Mouse (Mus musculus) heart, embryonic 10.5 days (tissue): Measurements from ENCODE around the gene Noc2l. TPM values are rescaled to one million over a fixed set of nuclear protein-coding genes. Genes with fewer than 3 reads are reported as not detected.

Experiments
- DNase-seq: peaks from one replicate; pipeline ENCODE4 v3.0.0-alpha.2; 2017; ENCODE audit warnings: low spot score
- H3K27ac ChIP-seq: fragments of 300-500 bp; sonication (generic); 2 replicates; pipeline ENCODE4 v1.5.1; 2016; ENCODE audit warnings: mild to moderate bottlenecking
- H3K27me3 ChIP-seq: fragments of 300-500 bp; sonication (generic); 2 replicates; pipeline ENCODE4 v1.6.1; 2016; ENCODE audit warnings: mild to moderate bottlenecking; ENCODE audit not compliant: poor library complexity, insufficient read depth, severe bottlenecking
- H3K36me3 ChIP-seq: fragments of 300-500 bp; sonication (generic); 2 replicates; pipeline ENCODE4 v1.6.1; 2016; ENCODE audit warnings: mild to moderate bottlenecking, moderate library complexity
- H3K4me1 ChIP-seq: fragments of 300-500 bp; sonication (generic); 2 replicates; pipeline ENCODE4 v1.6.1; 2016; ENCODE audit warnings: mild to moderate bottlenecking
- H3K4me3 ChIP-seq: fragments of 300-500 bp; sonication (generic); 2 replicates; pipeline ENCODE4 v1.5.1; 2016; ENCODE audit warnings: mild to moderate bottlenecking, moderate library complexity
- H3K9me3 ChIP-seq: fragments of 300-500 bp; sonication (generic); 2 replicates; pipeline ENCODE4 v1.6.1; 2016; ENCODE audit warnings: mild to moderate bottlenecking, moderate library complexity
- WGBS: fragments of 180-500 bp; shearing (Covaris S2); methylation state at CpG from one replicate; pipeline ENCODE4 v1.1.7; 2016; 5-methylcytosine and 5-hydroxymethylcytosine counted together
- polyA plus RNA-seq: library from polyadenylated mRNA; unstranded; fragments of >200 nt; fragmentation: Nextera tagmentation; extraction: Ambion mirVana; gene quantifications from 2 replicates; pipeline ENCODE4 v1.2.1, GENCODE M21; 2016

Gene Noc2l
- polyA plus RNA-seq, 1 experiment from 2014 or later = 96.5 TPM

DNA sequence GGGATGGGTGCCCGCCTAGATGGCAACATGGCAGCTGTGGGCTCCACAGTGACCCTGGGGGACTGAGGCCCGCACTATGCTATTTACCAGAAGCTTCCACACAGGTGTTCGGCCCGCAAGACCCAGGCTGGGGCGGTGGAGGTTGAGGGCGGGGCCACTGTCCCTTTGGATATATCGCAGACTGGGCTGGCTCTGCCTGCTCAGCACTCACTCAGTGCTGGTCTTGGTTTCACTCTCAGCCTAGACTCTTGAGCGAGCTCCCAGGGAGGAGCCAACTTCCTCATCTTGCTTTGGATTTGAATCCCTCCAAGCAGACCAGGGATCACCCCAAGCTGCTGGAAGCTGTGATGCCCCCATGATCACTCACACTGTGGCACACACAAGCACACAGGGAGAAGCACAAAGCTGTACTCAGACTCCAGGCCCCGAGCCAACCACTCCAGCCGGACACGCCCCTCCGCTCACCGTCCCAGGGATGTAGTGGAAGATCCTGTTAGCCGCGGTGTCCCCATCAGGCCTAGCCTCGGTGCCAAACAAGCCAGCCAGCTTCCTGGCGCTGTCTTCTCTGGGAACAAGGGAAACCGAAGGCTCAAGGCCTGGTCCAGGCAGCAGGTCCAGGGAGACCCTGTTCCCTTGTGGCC is 7.9 kb upstream of the Noc2l start:
- peak overlapping the region; percentile 36; the same call in 1 of the 2 replicates for H3K27ac ChIP-seq
- H3K4me1 ChIP-seq = peaks cover 17% of the 10 kb centered on the region
- no peaks in the 10 kb centered on the region for H3K9me3 ChIP-seq
- WGBS = 34% methylated on average over 18 of the region's 18 CpGs
- peaks cover 40% of the 10 kb centered on the region for H3K36me3 ChIP-seq
- peak overlapping the region; percentile 35 for H3K4me3 ChIP-seq
- no peak for DNase-seq
- H3K27me3 ChIP-seq = peaks cover 12% of the 10 kb centered on the region; the same call in 1 of the 2 replicates

- H3K36me3 ChIP-seq = peaks cover 45% of the 10 kb centered on the region
- peaks cover 22% of the 10 kb centered on the region for H3K4me1 ChIP-seq
- H3K9me3 ChIP-seq = no peaks in the 10 kb centered on the region
- DNase-seq = no peak
- H3K27me3 ChIP-seq = peaks cover 12% of the 10 kb centered on the region; the same call in 1 of the 2 replicates
- 14% methylated on average over 12 of the region's 12 CpGs for WGBS
- peak overlapping the region; percentile 35 for H3K4me3 ChIP-seq
- H3K27ac ChIP-seq = peak overlapping the region; percentile 36; the same call in 1 of the 2 replicates
Observed at GRCm38 (mm10) chr4:156228393-156229024, 7.3 kb upstream of the Noc2l start.

DNA sequence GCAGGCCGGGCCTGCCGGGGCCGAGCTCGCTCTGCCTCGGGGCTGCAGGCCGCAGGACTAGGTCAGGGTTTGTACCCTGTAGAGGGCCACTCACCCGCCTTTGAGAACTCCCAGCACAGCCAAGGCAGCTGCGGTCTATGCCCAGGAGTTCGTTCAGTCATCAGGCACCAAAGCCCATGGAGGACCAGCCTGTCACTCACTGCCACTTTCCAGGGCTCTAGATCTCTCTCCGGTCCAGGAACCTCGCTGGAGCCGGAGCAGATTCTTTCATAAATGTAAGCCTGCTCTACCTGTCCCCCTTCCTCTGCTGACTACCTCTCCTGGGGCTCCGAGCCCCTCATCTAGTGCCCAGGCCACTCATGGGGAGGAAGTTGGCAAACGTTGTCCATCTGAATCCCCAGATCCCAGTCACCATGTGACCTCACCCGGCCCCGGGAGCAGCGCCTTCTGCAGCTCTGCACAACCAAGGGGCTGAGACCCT is 1.7 kb upstream of the Noc2l start:
- Histone ChIP-seq H3K36me3 (peaks cover 62% of the 10 kb centered on the region), H3K4me3 (peak overlapping the region; percentile 79), H3K27ac (peak overlapping the region; percentile 92), H3K9me3 (no peaks in the 10 kb centered on the region), H3K4me1 (peaks cover 20% of the 10 kb centered on the region), H3K27me3 (peaks cover 7% of the 10 kb centered on the region; the same call in 1 of the 2 replicates)
- no peak for DNase-seq
- WGBS = 6% methylated on average over 17 of the region's 17 CpGs

GRCm38 (mm10) chr4:156234701-156235213 is 1.1 kb upstream of the Noc2l start, which contains the start of gene Plekhn1:
Plekhn1 (minus strand) TSS chr4:156234857.
- Histone ChIP-seq H3K4me1 (peaks cover 20% of the 10 kb centered on the region), H3K4me3 (peak within 1 kb of the TSS; percentile 89), H3K27ac (peak within 1 kb of the TSS; percentile 93), H3K9me3 (no peaks in the 10 kb centered on the region), H3K27me3 (peaks cover 7% of the 10 kb centered on the region; the same call in 1 of the 2 replicates), H3K36me3 (peaks cover 62% of the 10 kb centered on the region)
- peak; percentile 89 for DNase-seq
- WGBS = under 1% methylated on average over 48 of the region's 48 CpGs

DNA sequence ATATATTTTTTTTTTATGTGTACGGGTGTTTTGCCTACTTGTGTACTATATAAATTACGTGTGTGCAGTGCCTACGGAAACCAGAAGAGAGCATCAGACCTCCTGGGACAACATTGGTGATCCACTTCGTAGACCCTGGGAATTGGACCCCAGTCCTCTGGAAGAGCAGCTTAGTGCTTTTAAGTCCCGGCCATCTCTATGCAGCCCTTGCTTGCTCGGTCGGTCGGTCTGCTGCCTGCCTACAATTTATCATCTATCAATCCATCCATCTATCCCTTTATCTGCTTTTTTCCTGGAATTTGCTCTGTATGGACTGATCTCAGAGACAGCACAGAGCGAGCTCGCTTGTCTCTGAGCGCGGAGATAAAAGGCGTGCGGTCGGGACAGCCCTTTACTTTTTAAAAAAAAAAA is 445 bp upstream of the Noc2l start:
- DNase-seq = no peak
- Histone ChIP-seq H3K36me3 (peaks cover 62% of the 10 kb centered on the region), H3K9me3 (no peaks in the 10 kb centered on the region), H3K27me3 (peaks cover 4% of the 10 kb centered on the region; the same call in 1 of the 2 replicates), H3K4me3 (peak overlapping the region; percentile 89), H3K27ac (peak overlapping the region; percentile 93), H3K4me1 (peaks cover 20% of the 10 kb centered on the region)
- 1% methylated on average over 15 of the region's 15 CpGs for WGBS

- H3K9me3 ChIP-seq = no peaks in the 10 kb centered on the region
- peaks cover 20% of the 10 kb centered on the region for H3K4me1 ChIP-seq
- 0 out of 2 replicates have a peak overlapping the region, but pooled peaks have one; percentile 42 for H3K27ac ChIP-seq
- no peak for DNase-seq
- peak overlapping the region; percentile 89 for H3K4me3 ChIP-seq
- 25% methylated on average over 58 of the region's 60 CpGs for WGBS
- H3K27me3 ChIP-seq = no peaks in the 10 kb centered on the region
- H3K36me3 ChIP-seq = peaks cover 62% of the 10 kb centered on the region
Observed at GRCm38 (mm10) chr4:156236651-156237447, 1.0 kb downstream of the Noc2l start.

GRCm38 (mm10) chr4:156249567-156249966 is 13.8 kb downstream of the Noc2l start:
- Histone ChIP-seq H3K4me3 (no peak overlapping the region), H3K27ac (no peak overlapping the region), H3K9me3 (no peaks in the 10 kb centered on the region), H3K4me1 (peaks cover 28% of the 10 kb centered on the region), H3K36me3 (peaks cover 48% of the 10 kb centered on the region), H3K27me3 (peaks cover 29% of the 10 kb centered on the region)
- 63% methylated on average over 11 of the region's 11 CpGs for WGBS
- DNase-seq = no peak

DNA sequence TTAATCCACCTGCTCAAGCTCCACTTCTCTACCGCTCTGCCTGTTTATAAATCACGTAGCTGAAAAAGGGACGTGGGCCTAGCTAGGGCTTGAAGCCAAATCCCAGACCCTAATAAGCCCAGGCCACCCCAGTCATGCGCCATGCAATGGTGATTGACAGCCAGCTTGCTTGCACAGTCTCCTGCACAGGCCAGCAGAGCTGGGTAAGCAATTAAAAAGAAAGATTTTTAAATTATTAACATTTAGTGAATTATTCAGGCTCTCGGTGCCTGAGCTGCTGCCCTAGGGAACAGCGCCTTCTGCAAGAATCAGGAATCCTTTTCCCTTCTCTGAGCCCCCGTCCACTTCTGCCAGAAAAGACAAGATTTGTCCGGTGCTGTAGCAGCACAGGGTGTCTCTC is 15.3 kb downstream of the Noc2l start:
- 75% methylated on average over 8 of the region's 8 CpGs for WGBS

DNA sequence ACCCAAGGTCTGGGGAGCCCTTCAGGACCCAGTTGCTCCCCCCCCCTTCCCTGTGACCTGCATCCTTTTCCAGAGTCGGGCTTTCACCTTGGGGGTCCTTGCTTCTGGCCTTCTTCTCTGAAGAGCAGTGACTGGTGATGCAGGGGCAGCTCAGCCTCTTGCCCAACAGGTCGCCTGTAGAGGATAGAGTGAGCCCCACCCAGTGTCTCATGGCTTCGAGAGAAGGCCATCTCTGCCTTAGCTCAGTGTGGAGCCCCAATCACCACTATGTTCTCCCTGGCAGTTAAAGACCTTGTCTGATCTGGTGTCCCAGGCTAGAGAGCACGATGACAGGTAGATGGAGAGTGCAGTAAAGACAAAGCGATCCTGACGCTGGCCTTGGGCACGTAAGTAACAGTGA is 16.3 kb downstream of the Noc2l start:
- peaks cover 24% of the 10 kb centered on the region for H3K36me3 ChIP-seq
- peaks cover 40% of the 10 kb centered on the region for H3K4me1 ChIP-seq
- H3K4me3 ChIP-seq = no peak overlapping the region
- peaks cover 41% of the 10 kb centered on the region for H3K27me3 ChIP-seq
- H3K9me3 ChIP-seq = no peaks in the 10 kb centered on the region
- H3K27ac ChIP-seq = no peak overlapping the region
- no peak for DNase-seq
- 37% methylated on average over 7 of the region's 7 CpGs for WGBS

More for the DNA sequence above, 15.3 kb downstream of the Noc2l start:
- Histone ChIP-seq H3K27me3 (peaks cover 41% of the 10 kb centered on the region), H3K4me1 (peaks cover 40% of the 10 kb centered on the region), H3K4me3 (no peak overlapping the region), H3K27ac (no peak overlapping the region), H3K9me3 (no peaks in the 10 kb centered on the region), H3K36me3 (peaks cover 34% of the 10 kb centered on the region)
- DNase-seq = no peak

- Histone ChIP-seq H3K9me3 (no peaks in the 10 kb centered on the region), H3K4me1 (peaks cover 40% of the 10 kb centered on the region), H3K27ac (no peak overlapping the region), H3K36me3 (peaks cover 19% of the 10 kb centered on the region), H3K27me3 (peaks cover 41% of the 10 kb centered on the region), H3K4me3 (no peak overlapping the region)
- DNase-seq = no peak
- 47% methylated on average over 3 of the region's 3 CpGs for WGBS
Observed at GRCm38 (mm10) chr4:156252619-156253018, 16.8 kb downstream of the Noc2l start.

DNA sequence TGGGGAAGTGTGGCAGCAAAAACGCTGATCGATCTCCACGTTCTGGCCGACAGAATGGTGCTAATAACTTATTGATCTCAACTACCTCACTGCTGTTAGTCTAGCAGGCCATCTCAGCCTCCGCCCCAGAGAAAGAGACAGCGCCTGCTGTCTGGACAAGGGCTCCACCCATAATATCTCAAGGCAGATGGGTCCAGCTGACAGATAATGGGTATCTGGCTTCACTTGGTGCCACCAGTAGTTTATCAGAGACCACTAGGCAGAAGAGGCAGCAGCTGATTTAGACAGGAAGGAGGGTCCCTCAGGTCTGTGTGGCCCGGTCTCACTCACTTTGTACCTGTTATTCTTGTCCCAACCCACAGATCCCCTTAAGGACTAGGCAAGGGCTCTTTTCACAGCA is 17.2 kb downstream of the Noc2l start:
- no peak overlapping the region for H3K27ac ChIP-seq

DNA sequence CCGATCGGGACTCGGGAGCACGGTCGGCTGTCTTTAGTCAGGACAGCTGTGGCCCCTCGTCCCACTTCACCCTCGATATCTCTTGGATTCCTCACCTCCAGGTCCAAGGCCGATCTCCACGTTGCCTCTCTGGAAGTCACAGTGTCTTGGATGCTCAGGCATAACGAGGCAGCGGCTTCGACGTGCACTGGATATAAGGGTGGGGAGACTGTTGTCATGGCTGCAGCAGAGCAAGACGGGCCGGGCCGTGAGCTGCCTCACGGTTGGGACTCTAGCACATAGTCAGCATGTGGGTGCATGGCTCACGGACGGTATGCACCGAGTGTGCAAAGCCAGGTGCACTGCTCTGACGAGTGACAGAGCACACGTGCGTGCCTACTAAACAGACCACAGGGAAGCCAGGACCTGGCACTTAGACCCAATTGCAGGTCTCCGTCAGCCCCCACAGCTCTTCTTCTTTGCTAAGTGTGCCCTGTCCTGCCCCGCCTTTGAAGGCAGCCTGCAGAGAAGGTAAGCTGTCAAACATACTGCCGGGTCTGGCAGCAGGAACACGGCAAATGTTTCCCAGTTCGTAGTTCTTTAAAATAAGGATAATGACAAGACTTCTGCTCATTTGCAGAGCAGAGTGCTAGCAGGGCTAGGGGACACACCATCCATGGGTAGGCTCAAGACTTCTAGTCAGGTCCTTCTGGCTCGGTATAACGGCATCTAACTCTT is 18.7 kb downstream of the Noc2l start:
- Histone ChIP-seq H3K4me1 (peaks cover 29% of the 10 kb centered on the region), H3K27ac (peak overlapping the region; percentile 43; the same call in 1 of the 2 replicates), H3K36me3 (peaks cover under 1% of the 10 kb centered on the region; the same call in 1 of the 2 replicates), H3K4me3 (peak overlapping the region; percentile 40), H3K27me3 (peaks cover 41% of the 10 kb centered on the region), H3K9me3 (no peaks in the 10 kb centered on the region)
- WGBS = 2% methylated on average over 30 of the region's 30 CpGs
- DNase-seq = no peak

More for the DNA sequence above, 17.2 kb downstream of the Noc2l start:
- peaks cover 40% of the 10 kb centered on the region for H3K4me1 ChIP-seq
- H3K36me3 ChIP-seq = peaks cover 15% of the 10 kb centered on the region
- 34% methylated on average over 7 of the region's 7 CpGs for whole genome bisulfite sequencing
- DNase-seq = peak; percentile 91
- no peaks in the 10 kb centered on the region for H3K9me3 ChIP-seq
- H3K4me3 ChIP-seq = no peak overlapping the region; the same call in 1 of the 2 replicates
- peaks cover 41% of the 10 kb centered on the region for H3K27me3 ChIP-seq
